Mouse (Mus musculus) gastrocnemius, postnatal 36 days (tissue): ENCODE data around the gene Nmi. TPM values are rescaled to one million over a fixed set of nuclear protein-coding genes. Genes with fewer than 3 reads are reported as not detected.

Experiments used
- DNase-seq, 2 experiments: peaks; one replicate each; pipeline ENCODE4 v3.0.0; 2022
- intact Hi-C: fragments of 180-260 bp; cut with DNase I; formaldehyde crosslinking; loops from one replicate; pipeline ENCODE4 v1.15.1; 2025
- total RNA-seq, 2 experiments: library from RNA; stranded (reverse); gene quantifications; 2 replicates each; pipeline ENCODE4 v1.2.3; 2021

Gene Nmi
- total RNA-seq, 2 experiments from 2014 or later: 2.1 to 2.3 TPM

GRCm38 (mm10) chr2:51948105-51948830, 25.0 kb downstream of the Nmi start:
- intact Hi-C loops: no loop called here
- DNase-seq: no peak

GRCm38 (mm10) chr2:51945812-51946211, 27.5 kb downstream of the Nmi start:
- DNase-seq: no peak
- intact Hi-C loops: no loop called here

- intact Hi-C loops: no loop called here
- DNase-seq: no peak
Observed at GRCm38 (mm10) chr2:51941832-51942231, 31.5 kb downstream of the Nmi start.

GRCm38 (mm10) chr2:51938750-51939149, 34.5 kb downstream of the Nmi start:
- DNase-seq: no peak
- intact Hi-C loops: no loop called here

- intact Hi-C loops: no loop called here
- no peak for DNase-seq
Observed at GRCm38 (mm10) chr2:51937004-51937403, 36.3 kb downstream of the Nmi start.

GRCm38 (mm10) chr2:51936585-51936984, 36.7 kb downstream of the Nmi start:
- DNase-seq: no peak
- intact Hi-C loops: no loop called here

GRCm38 (mm10) chr2:51935921-51936320, 37.4 kb downstream of the Nmi start:
- intact Hi-C loops: no loop called here
- no peak for DNase-seq

- DNase-seq: peak; percentile 49 to 67
- intact Hi-C loops: no loop called here
Observed at GRCm38 (mm10) chr2:51934574-51935334, 38.5 kb downstream of the Nmi start, which contains the start of gene Rbm43. Gene Rbm43 (minus strand): TSS chr2:51935163.

- no peak for DNase-seq
- intact Hi-C loops: no loop called here
Observed at GRCm38 (mm10) chr2:51933341-51934134, 39.8 kb downstream of the Nmi start.

- no peak for DNase-seq
- intact Hi-C loops: no loop called here
Observed at GRCm38 (mm10) chr2:51931241-51931640, 42.1 kb downstream of the Nmi start.

GRCm38 (mm10) chr2:51914944-51915680, 58.2 kb downstream of the Nmi start:
- intact Hi-C loops: loop anchor here (2.0 to 10.0 kb wide), 3 partner anchors 370 to 1608 kb away; no protein-coding TSS in a partner anchor
- DNase-seq: peak in 1 of 2 experiments; percentile 57

GRCm38 (mm10) chr2:51914532-51914931, 58.8 kb downstream of the Nmi start:
- intact Hi-C loops: loop anchor here (2.0 to 10.0 kb wide), 3 partner anchors 370 to 1608 kb away; no protein-coding TSS in a partner anchor

GRCm38 (mm10) chr2:51912740-51913139, 60.6 kb downstream of the Nmi start:
- DNase-seq: no peak
- intact Hi-C loops: loop anchor here (10.0 kb wide), 2 partner anchors 368 to 1298 kb away; no protein-coding TSS in a partner anchor

More at GRCm38 (mm10) chr2:51914532-51914931, 58.8 kb downstream of the Nmi start:
- no peak for DNase-seq

- intact Hi-C loops: loop anchor here (10.0 kb wide), 2 partner anchors 367 to 1297 kb away; no protein-coding TSS in a partner anchor
- no peak for DNase-seq
Observed at GRCm38 (mm10) chr2:51911864-51912263, 61.4 kb downstream of the Nmi start.

GRCm38 (mm10) chr2:51907538-51908110, 65.7 kb downstream of the Nmi start:
- intact Hi-C loops: no loop called here
- no peak for DNase-seq

GRCm38 (mm10) chr2:51905637-51906036, 67.7 kb downstream of the Nmi start:
- no peak for DNase-seq
- intact Hi-C loops: no loop called here
